Mouse (Mus musculus): ENCODE results near the gene Usp48.
A peak's percentile ranks its signal among the peaks of the same experiment; 100 is the strongest.

DNA sequence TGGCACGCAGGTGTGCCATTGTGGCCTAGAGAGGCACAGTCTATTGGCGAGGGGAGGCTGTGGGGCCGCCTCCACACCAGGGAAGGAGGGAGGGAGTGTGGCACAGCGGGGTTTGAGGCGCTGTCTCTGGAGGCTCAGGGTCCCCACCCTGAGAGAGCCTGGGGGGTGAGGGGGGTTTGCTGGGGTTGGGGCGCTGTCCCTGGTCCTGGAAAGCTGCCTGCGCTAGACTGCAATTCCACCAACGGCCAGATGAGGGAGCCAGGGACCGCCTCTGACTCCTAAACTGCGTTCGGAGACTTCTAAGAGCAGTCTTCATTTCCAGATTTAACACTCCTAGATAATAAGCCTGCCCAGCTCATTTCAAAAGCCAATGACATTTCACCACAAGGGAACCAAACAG is 82.5 kb downstream of the Usp48 start:
- peak; percentile 90 for TF ChIP-seq CTCF (IDR thresholded peaks at IDR 0.05; ENCODE audit: low read depth)
- no peak for TF ChIP-seq EP300 (IDR thresholded peaks at IDR 0.05; ENCODE audit: low read depth)

Data from liver, postnatal 0 days (tissue).